Mouse (Mus musculus) liver, embryonic 14.5 days (tissue): ENCODE data around the gene Wnt5a.

Experiments used
- CTCF ChIP-seq: IDR thresholded peaks from 2 replicates; pipeline ENCODE4 v1.5.1; 2016; ENCODE audit warnings: antibody characterized with exemption, low read depth, control low read depth
- EP300 ChIP-seq: IDR thresholded peaks from 2 replicates; pipeline ENCODE4 v1.6.1; 2016; ENCODE audit warnings: antibody characterized with exemption, low read depth

DNA sequence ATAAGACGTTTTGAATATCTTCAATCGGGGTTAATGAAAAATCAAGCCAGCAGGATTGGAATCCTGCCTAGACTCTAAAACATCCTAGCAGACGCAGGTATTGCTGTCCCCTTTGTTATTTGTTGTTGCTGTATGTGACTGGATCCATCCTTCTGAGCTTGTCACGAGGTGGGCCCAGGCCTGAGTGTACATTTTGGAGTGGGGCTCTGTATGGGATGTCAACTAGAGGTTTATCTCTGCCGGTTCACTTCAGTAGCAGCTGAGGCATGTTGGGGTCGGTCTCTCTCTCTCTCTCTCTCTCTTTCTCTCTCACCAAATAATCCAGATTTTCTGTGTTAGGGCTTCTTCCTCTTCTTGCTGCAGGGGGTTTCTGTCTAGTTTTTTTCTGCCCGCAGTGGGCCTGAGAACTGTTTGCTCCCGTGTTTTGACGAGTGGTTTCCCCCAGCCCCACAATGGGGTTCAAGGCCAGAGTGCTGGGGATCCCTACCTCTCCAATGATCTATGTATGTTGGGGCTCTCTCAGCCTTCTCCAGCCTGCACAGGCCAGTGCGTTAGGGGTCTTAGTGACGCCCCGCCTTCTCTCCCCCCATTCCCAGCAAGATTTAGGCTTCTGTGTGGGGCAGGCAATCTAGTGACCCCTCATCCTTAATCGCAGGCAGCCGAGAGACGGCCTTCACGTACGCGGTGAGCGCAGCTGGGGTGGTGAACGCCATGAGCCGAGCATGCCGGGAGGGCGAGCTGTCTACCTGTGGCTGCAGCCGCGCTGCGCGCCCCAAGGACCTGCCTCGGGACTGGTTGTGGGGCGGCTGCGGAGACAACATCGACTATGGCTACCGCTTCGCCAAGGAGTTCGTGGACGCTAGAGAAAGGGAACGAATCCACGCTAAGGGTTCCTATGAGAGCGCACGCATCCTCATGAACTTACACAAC lies 13.3 kb downstream of the Wnt5a start:
- no peak for TF ChIP-seq CTCF
- no peak for TF ChIP-seq EP300
